Mouse (Mus musculus) thymus, postnatal 4 days (tissue): ENCODE results near the gene Lmcd1.
"Not testable (repeated sequence)": the region's sequence is repeated elsewhere in the genome, so short reads cannot be mapped to it uniquely, and the experiment has no call there.

Source experiments
- DNase-seq: peaks from one replicate; pipeline ENCODE4 v3.0.0; 2021

Lmcd1 gene

GRCm38 (mm10) chr6:112273501-112274205 lies at the start of gene Lmcd1:
TSS of gene Lmcd1 (plus strand) at chr6:112273758.
- peak; percentile 11 for DNase-seq

GRCm38 (mm10) chr6:112223877-112224632 lies 49.5 kb upstream of the Lmcd1 start:
- DNase-seq: no peak

- no peak for DNase-seq
Observed at GRCm38 (mm10) chr6:112236775-112237174, 36.8 kb upstream of the Lmcd1 start.

GRCm38 (mm10) chr6:112242216-112242615 lies 31.3 kb upstream of the Lmcd1 start:
- DNase-seq: no peak

DNA sequence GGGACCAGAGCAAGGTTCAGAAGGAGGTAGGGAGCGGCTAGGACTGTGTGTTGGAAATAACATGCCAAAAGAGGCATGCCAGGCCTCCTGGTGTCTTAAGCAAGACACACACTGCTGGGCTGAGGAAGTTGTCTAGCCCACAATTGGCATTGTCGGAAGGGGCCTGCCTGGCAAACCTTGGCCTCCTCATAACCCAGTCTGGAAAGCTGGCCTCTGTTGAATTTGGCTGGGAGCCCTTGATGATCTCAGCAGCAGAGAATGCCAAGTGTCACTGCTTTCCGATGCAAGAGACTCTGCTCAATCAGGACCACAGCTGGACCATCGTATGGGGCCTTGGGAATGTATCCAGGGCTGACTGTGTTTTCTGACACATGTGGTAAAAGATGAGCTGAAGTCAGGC lies 27.9 kb upstream of the Lmcd1 start:
- DNase-seq: no peak

GRCm38 (mm10) chr6:112246636-112247035 lies 26.9 kb upstream of the Lmcd1 start:
- DNase-seq: no peak

- DNase-seq: not testable (repeated sequence)
Observed at GRCm38 (mm10) chr6:112253943-112254342, 19.6 kb upstream of the Lmcd1 start.

DNA sequence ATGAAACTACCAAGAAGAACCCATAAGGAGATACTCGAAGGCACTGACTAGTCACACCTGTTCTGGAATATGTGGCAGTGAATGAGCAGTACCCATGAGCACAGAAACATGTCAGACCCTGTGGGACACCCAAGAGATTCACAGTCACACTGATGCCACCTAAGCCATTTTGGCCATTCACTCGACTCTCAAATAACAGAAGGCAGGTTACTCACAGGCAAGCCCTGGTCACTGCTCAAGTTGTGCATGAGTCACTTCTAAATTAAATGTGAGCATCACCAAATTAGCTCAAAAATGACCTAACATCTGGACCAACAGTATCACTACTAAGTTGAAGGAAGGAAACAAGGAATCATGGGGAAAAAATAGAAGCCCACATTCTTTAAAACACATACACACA lies 18.6 kb upstream of the Lmcd1 start:
- DNase-seq: no peak

- no peak for DNase-seq
Observed at GRCm38 (mm10) chr6:112255388-112256225, 18.0 kb upstream of the Lmcd1 start.

- DNase-seq: no peak
Observed at GRCm38 (mm10) chr6:112256599-112256998, 17.0 kb upstream of the Lmcd1 start.

GRCm38 (mm10) chr6:112261089-112261488 lies 12.5 kb upstream of the Lmcd1 start:
- no peak for DNase-seq

DNA sequence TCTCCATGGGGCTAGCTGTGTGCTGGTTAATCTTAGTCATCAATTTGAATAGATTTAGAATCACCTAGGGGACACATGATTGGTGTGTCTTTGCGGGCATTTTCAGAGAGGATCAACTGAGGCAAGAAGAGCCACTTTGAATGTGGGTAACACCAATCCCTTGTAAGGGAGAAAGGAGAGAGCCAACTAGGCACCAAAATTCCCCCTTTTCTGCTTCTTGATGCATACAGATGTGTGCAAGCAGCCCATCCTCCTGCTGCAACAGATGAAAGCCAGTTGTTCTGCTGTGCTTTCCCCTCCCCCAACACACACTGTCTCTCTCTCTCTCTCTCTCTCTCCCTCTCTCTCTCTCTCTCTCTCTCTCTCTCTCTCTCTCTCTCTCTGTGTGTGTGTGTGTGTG lies 9.2 kb upstream of the Lmcd1 start:
- no peak for DNase-seq

- no peak for DNase-seq
Observed at GRCm38 (mm10) chr6:112266631-112267030, 6.9 kb upstream of the Lmcd1 start.

DNA sequence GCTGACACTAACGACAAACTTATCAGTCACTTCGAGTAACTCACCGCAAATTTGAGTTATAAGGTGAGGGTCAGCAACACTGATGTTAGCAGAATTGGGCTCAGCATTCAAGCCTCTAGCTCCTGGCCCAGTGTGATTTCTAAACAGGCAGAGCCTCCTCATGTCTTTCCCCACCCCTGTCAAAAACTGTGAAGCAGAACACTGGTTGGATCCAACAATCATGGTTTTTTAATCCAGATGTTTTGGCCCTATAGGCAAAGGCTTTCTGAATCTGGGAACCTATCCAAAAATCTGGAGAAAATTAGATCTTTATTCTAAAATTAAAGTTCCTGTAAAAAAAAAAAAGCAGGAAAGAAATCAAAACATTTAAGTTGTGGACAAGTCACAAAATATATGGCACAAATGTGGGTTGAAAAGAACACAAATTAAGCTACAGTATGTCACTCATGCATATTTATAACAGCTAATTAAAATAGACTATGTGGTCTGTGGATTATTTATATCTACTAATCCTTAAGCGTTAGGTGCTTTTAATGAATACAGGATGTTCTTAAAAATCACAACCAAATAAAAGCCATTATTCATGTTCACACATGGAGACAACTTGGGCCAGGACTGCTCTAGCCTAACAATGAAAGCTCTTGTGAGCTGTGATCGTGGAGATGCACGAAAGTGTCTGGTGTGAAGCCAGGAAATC lies 5.7 kb upstream of the Lmcd1 start:
- no peak for DNase-seq

GRCm38 (mm10) chr6:112274261-112275055 lies 900 bp downstream of the Lmcd1 start:
- peak; percentile 13 for DNase-seq

DNA sequence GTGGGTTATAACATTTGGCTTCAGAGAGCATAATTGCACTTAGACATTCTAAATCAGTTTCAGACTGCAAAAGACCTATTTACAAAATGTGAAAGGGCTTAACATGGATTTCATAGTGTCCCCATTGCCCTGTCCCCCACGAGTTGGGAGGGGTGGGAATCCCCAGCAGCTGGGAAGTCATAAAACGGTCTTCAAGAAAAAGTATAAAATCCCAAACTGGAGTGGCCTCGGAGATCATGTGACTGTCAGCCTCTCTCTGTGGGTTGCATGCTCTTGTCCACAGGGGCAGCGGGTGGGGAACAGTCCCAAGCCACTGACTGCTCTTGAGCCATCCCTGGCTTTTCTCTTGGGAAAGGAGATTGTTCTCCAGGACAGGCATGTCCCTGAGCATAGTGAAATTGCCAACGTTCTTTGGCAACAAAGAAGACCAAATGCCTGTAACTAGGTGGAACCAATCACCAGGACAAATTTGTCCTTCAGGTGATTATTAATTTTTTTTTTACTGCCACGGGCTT lies 2.2 kb downstream of the Lmcd1 start:
- DNase-seq: no peak

- DNase-seq: no peak
Observed at GRCm38 (mm10) chr6:112278805-112279204, 5.2 kb downstream of the Lmcd1 start.

- DNase-seq: no peak
Observed at GRCm38 (mm10) chr6:112280161-112280560, 6.6 kb downstream of the Lmcd1 start.

- DNase-seq: no peak
Observed at GRCm38 (mm10) chr6:112280945-112281344, 7.4 kb downstream of the Lmcd1 start.

- DNase-seq: no peak
Observed at GRCm38 (mm10) chr6:112281935-112282334, 8.4 kb downstream of the Lmcd1 start.

DNA sequence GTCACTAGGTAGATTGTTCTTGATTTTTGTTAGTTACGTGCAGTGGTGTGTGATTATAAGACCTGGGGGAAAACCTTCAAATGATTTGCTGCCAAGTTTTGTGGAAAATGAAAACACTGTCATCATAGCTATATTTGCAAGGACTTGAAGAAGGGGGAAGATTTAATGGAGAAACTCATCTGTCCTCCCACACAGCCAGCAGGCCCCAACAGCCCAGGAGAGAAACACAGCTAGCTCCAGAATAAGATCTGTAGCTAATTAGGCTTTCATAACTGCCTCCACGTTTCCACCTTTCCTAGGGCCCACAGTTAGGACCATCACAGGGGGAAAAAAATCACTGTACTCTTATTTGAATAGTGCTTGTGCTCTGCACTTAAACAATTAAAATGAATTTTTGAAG lies 10.5 kb downstream of the Lmcd1 start:
- no peak for DNase-seq

DNA sequence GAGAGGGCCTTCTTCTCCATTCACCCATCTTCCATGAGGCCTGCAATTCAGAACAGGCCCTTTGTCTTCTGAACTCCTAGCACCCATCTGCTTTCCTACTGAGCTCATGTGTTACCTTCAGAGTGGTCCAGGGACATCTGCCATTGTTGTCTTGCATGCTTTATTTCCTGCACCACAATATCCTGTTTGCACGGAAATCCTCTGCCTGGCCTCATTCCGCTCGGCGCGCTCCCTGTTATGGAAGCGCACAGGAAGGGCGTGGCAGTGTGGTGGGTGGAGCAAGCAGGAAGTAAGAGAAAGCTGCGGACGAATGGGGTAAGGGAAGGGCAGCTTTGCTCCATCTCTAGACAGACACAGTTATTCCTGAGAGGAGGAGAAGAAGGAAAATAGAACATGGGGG lies 14.1 kb downstream of the Lmcd1 start:
- DNase-seq: no peak
